Mouse (Mus musculus): ENCODE measurements around the gene Sorcs2. TPM values are rescaled to one million over a fixed set of nuclear protein-coding genes. Genes with fewer than 3 reads are reported as not detected.

Sorcs2 gene
- total RNA-seq, 2 experiments from 2014 or later = 49.2 to 54.8 TPM

DNA sequence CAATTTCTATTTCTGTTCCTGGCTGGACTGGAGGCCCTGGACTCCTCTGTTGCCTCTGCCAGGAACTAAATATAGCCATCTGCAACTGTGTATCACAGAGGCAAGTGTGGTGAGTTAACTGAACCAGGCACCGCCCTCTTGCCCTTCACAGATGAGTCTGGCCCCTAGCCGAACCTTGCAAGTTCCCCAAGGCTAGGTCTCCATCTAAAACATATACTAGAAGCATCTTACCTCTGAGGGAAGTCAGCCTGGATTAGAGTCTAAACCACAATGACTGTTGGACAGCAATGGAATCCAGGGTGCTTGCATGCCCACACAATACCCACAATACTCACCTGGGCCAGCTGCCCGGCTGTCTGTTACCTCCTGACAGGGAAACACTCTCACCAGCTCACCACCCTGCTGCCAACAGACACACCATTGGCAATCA, 30.7 kb downstream of the Sorcs2 start:
- Histone ChIP-seq H3K27ac (peak overlapping the region; percentile 14; the same call in 1 of the 2 replicates), H3K4me3 (no peak overlapping the region)
- TF ChIP-seq CTCF (conservative IDR thresholded peaks at IDR 0.05) = no peak
- DNase-seq (ENCODE audit: low spot score in 2 of 2) = no peak

DNA sequence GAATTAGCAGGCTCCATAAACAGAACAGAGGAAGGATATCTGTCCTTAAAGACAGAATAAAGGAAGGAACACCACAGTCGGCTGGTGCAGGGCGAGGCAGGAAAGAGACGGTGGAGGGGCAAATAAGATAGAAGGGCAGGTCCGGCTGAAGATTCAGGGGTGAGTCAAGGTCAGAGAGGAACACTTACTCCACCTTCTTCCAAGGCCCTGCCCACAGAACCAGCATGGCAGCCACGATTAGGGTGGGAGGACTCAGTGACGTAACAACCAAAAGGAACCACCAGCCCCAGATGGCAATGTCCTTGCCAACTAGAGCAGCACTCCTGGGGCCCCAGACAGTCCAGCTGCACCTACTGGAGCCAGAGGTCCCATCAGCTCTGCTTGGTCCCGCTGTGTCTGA, 36.2 kb downstream of the Sorcs2 start:
- no peak overlapping the region for H3K4me3 ChIP-seq
- no peak for DNase-seq (ENCODE audit: low spot score in 2 of 2)
- TF ChIP-seq CTCF (conservative IDR thresholded peaks at IDR 0.05) = no peak
- H3K27ac ChIP-seq = no peak overlapping the region

DNA sequence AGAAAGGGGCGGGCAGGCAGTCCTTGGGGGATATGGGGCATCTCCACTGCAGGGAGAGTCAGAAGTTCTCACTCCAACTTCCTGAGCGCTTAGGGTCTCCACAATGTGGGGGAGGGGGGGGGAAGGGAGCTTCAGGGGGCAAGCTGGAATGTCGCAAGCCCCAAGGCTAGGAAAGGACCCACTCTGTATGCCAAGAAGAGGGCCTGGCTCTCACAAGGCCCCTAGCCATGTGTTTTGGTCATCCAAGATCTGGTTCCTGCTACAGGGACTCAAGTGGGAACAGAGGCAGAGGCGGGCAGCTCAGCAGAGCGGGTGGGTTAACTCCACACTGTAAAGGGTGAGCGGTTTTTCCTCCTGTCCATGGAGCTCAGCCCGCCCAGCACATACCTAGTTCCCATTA, 37.6 kb downstream of the Sorcs2 start:
- Histone ChIP-seq H3K4me3 (no peak overlapping the region), H3K27ac (peak overlapping the region; percentile 43)
- no peak for DNase-seq (ENCODE audit: low spot score in 2 of 2)
- TF ChIP-seq CTCF (conservative IDR thresholded peaks at IDR 0.05) = no peak

DNA sequence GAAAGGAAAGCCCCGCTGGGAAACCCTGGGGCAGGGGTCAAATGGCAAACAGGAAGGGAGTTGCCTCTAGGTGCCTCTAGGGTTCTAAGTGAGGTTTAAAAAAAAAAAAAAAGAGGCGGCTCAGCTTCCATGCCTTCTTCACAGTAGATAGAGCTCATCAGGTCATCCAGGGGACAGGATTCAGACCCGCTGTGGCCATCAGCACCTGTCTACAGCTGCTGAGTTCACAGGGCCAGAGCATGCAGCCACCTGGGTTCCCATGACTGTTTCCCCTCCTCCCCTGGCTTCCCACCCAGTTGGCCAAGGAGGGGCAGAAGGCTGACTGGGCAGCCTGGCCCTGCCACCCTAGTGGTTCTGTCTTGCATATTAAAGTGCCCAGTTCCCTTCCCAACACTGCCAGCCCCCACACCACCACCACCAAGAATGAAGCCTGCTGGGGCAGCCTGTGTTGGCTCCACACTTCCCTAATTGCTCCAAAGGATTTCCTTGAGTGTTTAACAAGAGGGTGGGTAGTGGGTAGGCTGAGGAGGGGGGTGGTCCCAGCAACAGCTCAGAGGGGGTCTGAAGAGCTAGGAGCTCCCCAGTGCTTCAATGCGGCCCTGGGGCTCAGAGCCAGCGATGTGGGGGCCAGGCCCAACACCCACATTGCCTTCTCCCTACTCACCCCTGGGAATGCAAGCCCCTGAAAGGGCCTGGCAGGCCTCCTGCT, 38.2 kb downstream of the Sorcs2 start:
- Histone ChIP-seq H3K4me3 (no peak overlapping the region), H3K27ac (peak overlapping the region; percentile 77)
- peak; percentile 30 to 47 for DNase-seq (ENCODE audit: low spot score in 2 of 2)
- TF ChIP-seq CTCF (conservative IDR thresholded peaks at IDR 0.05) = no peak

DNA sequence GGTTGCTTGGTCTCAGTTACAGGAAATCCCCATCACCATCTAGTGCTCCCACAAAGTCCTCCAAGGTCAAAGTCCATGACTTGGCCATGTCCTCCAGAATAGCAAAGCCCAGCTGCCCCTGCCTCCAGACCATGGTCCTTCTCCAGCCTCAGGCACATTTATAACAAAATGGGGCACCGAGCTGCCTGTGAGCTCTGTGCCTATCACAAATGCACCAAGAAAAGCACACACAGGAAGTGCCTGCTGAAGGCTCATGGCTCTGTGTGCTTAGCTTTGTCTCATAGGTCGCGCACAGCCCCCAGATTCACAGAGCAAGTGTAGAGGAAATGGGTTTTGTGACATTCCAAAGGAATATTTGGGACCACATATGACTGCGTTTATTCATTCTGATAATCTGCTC, 39.8 kb downstream of the Sorcs2 start:
- no peak for TF ChIP-seq CTCF (conservative IDR thresholded peaks at IDR 0.05)
- no peak overlapping the region for H3K27ac ChIP-seq
- H3K4me3 ChIP-seq = no peak overlapping the region
- no peak for DNase-seq (ENCODE audit: low spot score in 2 of 2)

DNA sequence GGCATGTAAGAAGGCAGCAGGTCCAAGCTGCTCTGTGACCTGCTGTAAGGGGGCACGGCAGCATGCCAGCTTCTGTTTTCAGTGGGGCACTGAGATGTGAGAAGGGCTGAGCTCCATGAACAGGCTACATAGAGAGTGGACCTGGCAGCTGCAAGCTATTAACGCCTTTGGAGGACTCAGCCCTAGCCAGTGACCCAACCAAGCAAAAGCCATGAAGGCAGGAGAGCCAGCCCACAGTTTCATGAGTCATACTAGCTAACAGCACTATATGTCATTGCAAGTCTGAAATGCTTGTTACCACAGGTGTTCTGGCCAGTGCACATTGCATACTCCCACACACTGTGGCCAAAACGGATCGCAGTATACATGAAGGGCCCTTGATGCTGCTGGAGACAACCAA, 41.3 kb downstream of the Sorcs2 start:
- TF ChIP-seq CTCF (conservative IDR thresholded peaks at IDR 0.05) = no peak
- no peak overlapping the region for H3K4me3 ChIP-seq
- H3K27ac ChIP-seq = no peak overlapping the region
- DNase-seq (ENCODE audit: low spot score in 2 of 2) = no peak

DNA sequence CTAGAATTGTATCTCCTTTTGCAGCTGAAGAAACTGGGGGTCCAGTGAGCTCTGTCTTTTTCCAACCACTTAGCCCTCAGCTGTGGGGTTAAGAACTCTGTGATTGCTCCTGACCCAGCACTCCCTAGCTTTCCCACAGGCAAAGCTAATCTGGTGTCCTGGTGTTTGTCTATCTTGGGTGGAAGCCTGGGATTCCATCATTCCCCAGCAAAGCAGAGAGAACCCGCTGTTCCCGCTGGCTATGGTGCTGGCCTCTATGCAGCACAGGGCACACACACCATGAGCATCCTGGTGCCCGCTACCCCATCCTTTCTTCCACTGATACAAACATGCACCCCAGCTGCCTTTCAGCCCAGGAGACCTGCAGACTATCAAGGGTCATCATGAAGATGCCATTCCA, 42.3 kb downstream of the Sorcs2 start:
- no peak for TF ChIP-seq CTCF (conservative IDR thresholded peaks at IDR 0.05)
- Histone ChIP-seq H3K4me3 (no peak overlapping the region), H3K27ac (no peak overlapping the region)
- no peak for DNase-seq (ENCODE audit: low spot score in 2 of 2)

DNA sequence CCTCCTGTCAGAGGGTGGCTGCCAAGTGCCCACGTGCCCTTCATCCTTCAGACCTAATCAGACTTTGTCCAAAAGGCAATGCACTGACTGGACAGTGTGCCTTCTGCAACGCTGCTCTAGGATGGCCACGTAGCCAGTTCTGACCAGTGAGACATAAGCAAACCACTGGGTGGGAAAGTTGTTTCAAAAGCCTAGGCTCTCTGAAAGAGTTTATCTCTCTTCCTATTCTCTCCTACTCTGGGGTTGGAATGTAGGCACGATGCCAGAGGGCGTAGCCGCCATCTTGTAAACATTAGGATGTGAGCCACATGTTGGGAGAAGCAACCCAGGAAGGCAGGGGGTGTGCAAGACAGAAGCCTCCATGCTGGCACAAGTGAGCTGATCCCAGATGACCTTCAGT, 44.3 kb downstream of the Sorcs2 start:
- DNase-seq (ENCODE audit: low spot score in 2 of 2) = no peak
- H3K27ac ChIP-seq = no peak overlapping the region
- no peak for TF ChIP-seq CTCF (conservative IDR thresholded peaks at IDR 0.05)
- no peak overlapping the region for H3K4me3 ChIP-seq

DNA sequence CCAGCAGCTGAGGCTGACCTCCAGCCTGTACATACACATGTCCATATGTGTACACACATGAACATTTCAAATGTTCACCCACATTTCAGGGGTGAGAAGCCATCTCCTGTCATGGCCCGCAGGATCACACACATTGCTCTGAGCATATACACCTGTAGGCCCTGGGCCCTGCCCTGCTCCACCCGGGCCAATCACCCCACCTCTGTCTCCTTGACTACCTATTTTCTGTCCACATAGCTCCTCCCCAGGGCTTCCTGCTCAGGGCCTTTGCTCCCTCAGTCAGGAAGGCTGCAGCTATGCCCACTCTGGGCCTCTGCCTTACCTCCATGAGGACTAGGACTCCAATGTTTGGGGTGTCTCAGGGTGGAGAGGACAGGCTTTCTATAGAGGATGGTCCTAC, 44.7 kb downstream of the Sorcs2 start:
- DNase-seq (ENCODE audit: low spot score in 2 of 2) = no peak
- TF ChIP-seq CTCF (conservative IDR thresholded peaks at IDR 0.05) = no peak
- no peak overlapping the region for H3K4me3 ChIP-seq
- H3K27ac ChIP-seq = no peak overlapping the region

DNA sequence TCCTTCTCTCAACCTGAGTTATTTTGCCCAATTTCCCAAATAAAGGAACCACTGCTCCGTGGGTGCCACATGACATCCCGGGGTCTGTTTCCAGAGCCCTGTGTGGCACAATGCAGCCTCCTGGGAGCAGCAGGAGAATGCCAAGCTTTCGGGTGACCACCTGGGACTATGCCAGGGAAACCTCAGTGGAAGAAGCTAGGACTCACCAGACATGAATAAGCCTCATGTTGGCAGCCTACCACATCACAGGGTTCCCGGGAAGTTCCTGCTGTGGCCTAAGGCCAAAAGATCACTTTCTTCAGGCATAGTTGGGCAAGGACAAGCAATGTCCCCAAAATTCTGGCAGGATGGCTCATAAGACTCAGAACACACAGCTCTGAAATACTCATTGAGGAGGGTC, 51.2 kb downstream of the Sorcs2 start:
- DNase-seq (ENCODE audit: low spot score in 2 of 2) = no peak
- Histone ChIP-seq H3K4me3 (no peak overlapping the region), H3K27ac (no peak overlapping the region)
- no peak for TF ChIP-seq CTCF (conservative IDR thresholded peaks at IDR 0.05)

DNA sequence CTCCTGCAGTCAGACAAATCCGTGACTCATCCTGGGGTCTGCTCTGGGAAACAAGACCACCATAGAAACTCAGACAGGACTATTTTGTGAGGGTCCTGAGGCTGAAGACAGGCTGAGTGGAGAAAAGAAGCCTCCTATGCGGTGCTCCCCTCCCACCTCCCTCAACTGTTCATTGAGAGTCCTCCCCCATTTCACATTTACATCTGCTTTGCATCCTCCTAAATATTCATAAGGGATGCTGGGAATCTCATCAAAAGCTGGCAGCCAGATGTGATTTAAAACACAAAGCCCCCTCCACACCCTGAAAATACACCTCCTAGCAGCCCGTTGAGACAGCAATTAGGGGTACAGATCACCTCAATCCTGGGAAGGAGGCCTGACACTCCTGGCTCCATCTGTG, 58.7 kb downstream of the Sorcs2 start:
- no peak for DNase-seq (ENCODE audit: low spot score in 2 of 2)
- H3K27ac ChIP-seq = peak overlapping the region; percentile 18; the same call in 1 of the 2 replicates
- TF ChIP-seq CTCF (conservative IDR thresholded peaks at IDR 0.05) = no peak
- no peak overlapping the region for H3K4me3 ChIP-seq

DNA sequence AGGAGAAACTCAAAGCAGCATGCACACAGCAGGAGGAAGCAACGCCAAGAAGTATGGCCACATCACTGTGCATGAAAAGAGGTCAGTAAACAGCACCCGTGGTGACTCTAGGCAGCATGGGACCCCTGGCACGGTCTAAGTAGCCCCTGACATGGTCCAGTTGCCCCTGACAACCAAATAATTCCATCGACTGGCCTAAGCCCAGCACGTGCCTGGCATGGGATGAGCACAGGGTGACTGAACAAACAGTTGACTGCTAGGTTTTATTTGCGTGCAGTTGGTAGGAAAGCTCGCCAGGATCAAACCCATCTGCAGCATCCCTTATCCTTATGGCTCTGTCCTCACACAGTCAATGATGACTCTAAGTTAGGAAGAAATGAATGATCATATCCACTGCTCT, 61.7 kb downstream of the Sorcs2 start:
- DNase-seq (ENCODE audit: low spot score in 2 of 2) = peak in 1 of 2 experiments; percentile 35
- Histone ChIP-seq H3K4me3 (no peak overlapping the region), H3K27ac (peak overlapping the region; percentile 71)
- no peak for TF ChIP-seq CTCF (conservative IDR thresholded peaks at IDR 0.05)

DNA sequence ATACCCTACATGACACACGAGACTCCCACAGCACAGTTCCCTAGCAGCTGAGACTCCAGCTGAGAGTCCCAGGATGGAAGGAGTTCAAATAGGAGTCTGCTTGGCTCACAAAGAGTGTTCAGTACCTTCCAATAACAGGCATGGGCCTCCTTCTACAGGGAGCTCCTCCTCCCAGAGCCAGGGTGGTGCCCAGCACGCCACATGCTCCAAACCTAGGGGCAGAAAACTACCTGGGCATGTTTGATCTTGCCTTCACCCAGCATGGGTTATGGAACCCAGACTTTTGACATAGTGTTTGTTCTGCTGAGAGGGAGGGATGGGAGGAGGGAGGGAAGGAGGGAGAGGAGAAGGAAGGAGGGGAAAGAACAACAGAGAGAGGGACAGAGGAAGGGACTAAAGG, 62.3 kb downstream of the Sorcs2 start:
- Histone ChIP-seq H3K27ac (peak overlapping the region; percentile 74), H3K4me3 (no peak overlapping the region)
- no peak for TF ChIP-seq CTCF (conservative IDR thresholded peaks at IDR 0.05)
- no peak for DNase-seq (ENCODE audit: low spot score in 2 of 2)

DNA sequence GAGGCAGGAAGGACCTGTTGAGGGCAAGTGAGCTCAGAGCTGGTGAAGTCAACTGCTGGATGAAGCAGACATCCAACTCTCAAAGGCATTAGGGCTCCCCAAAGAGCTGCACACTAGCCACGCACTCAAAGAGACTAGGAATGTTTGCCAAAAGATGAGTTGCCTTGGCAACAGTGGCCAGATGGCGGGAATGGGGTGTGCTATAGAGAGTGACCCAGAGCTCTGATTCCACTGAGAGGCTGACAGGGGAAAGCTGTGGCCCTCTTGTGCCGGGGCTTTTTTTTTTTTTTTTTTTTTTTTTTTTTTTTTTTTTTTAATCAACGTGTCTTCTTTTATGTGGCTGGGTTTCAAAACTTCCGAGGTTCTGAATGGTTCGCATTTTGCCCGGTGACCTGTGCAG, 63.7 kb downstream of the Sorcs2 start:
- Histone ChIP-seq H3K27ac (peak overlapping the region; percentile 74; the same call in 1 of the 2 replicates), H3K4me3 (no peak overlapping the region)
- no peak for TF ChIP-seq CTCF (conservative IDR thresholded peaks at IDR 0.05)

More for the DNA sequence above, 63.7 kb downstream of the Sorcs2 start:
- no peak for DNase-seq (ENCODE audit: low spot score in 2 of 2)
